Mouse (Mus musculus) thymus, postnatal 36 days (tissue): ENCODE measurements around the gene Mmp2.

ENCODE experiments used
- DNase-seq, 2 experiments: peaks; one replicate each; pipeline ENCODE4 v3.0.0; 2022; ENCODE audit warnings: mixed read lengths in 2 of 2

The Mmp2 gene

GRCm38 (mm10) chr8:92896611-92897010, 69.5 kb downstream of the Mmp2 start:
- no peak for DNase-seq

GRCm38 (mm10) chr8:92897794-92898193, 70.7 kb downstream of the Mmp2 start:
- no peak for DNase-seq

- DNase-seq, result no peak
Measured at GRCm38 (mm10) chr8:92899590-92899989, 72.5 kb downstream of the Mmp2 start.

GRCm38 (mm10) chr8:92901107-92901506, 74.0 kb downstream of the Mmp2 start, which contains the start of gene Capns2:
TSS of gene Capns2 (plus strand) at chr8:92901407.
- no peak for DNase-seq

- no peak for DNase-seq
Measured at GRCm38 (mm10) chr8:92902981-92903380, 75.9 kb downstream of the Mmp2 start.
